Mouse (Mus musculus): ENCODE results near the gene Ano7.

Gene Ano7

GRCm38 (mm10) chr1:93373665-93374064 is at the start of gene Ano7:
Gene Ano7 (plus strand): TSS chr1:93373930.
- DNase-seq, result no peak

DNA sequence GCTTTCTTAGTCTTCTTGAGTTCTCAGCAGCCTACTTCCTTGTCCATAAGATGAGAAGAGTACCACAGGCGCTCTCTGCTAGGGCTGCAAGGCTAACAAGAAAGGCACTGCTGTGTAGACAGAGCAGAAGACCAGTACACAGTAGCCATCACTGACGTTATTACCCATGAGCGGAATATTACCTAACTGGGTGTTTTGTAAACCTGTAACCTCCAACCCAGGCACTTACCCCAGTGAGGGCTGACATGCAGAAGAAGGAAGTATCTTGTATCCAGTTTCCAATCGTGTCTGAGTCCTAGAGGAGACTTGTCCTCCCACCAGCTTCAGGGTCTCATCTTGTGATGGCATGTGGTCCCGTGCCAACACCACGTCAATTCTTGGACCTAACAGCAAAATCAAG is 49.8 kb upstream of the Ano7 start:
- DNase-seq, result no peak

DNA sequence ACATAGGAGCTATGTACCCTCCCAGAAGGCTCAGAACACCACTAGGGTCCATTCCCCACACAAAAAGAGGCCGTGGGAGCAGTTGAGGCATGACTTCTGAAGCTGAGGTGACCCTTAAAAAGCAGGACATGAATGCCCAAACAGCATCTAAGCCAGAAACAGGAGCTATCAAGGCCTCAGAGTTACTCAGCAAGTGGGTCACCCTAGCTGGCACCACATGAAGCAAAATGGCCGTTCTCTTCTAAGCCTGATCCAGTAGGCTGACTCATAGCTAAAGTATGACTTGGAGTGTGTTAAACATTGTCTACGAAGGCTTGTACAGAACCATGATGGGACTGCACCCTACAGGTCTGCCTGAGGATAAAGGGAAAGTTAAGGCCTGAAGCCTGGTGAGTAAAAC is 47.3 kb upstream of the Ano7 start:
- DNase-seq, result no peak

GRCm38 (mm10) chr1:93334621-93335020 is 39.1 kb upstream of the Ano7 start:
- no peak for DNase-seq

- DNase-seq, result peak; percentile 96
Observed at GRCm38 (mm10) chr1:93342648-93343503, 30.9 kb upstream of the Ano7 start, which contains the start of the genes Ppp1r7 and Pask. Gene Ppp1r7 (plus strand): TSS chr1:93342854. Gene Pask (minus strand): TSS chr1:93343482.

DNA sequence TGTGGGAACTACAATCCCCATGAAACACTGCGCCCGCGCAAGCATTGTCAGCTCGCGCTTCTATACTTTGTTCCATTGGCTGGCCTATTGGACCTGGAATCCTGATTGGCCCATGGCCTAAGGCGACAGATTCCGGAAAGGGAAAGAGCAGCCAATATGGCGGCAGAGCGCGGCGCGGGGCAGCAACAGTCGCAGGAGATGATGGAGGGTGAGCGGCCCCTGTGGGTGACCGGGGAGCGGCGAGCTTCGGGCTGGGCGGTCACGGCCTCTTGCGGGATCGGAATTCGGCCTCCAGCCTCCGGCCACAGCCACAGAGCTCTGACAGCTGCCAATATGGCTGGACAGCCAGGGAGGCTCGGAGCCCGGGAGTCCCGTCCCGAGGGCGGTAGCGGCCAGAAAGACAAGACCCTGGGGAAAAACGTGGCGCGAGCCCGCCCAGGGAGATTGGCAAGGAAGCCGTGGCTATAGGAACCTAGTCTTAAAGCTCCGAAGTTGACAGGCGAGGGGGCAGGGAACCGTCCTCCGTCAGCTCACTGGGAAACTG is 30.2 kb upstream of the Ano7 start:
- DNase-seq, result peak; percentile 96

- no peak for DNase-seq
Observed at GRCm38 (mm10) chr1:93347176-93347575, 26.6 kb upstream of the Ano7 start.

GRCm38 (mm10) chr1:93349701-93350100 is 24.0 kb upstream of the Ano7 start:
- DNase-seq, result no peak

DNA sequence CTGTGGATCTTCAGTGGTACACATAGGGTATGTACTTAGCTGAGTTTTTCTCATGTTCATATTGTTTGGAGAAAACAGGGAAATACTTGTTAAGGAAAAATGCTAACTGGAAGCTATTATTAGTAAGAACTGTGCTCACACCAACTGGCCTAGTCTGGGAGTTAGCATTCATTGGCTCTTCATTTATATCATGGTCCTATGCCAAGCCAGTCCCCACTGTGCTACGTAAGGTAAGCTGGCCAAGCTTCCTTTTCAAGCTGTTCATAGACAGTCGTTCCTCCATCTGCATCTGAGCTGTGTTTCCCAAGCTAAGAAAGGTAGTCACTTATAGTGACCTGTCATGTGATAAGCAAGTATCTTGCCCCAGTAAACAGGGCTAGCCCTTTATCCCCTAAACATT is 21.0 kb upstream of the Ano7 start:
- no peak for DNase-seq

DNA sequence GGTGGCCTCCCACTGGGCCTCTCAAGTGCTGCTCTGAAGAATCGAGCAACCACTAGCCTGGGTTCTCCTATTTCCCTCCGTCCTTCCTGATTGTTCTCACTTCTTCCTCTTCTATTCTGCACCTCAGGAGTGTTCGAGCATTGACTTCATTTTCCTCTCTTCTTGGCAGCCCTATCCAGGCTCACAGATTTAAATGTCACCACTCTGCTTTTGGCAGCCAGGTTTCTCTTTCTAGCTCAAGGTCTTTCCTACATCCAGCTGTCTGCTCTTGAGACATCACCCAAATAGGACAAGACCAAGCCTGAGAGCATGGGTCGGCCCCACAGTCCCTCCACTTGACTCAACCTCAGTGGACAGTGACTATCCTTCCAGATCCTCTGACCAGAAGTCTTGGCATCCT is 11.1 kb upstream of the Ano7 start:
- DNase-seq, result no peak

DNA sequence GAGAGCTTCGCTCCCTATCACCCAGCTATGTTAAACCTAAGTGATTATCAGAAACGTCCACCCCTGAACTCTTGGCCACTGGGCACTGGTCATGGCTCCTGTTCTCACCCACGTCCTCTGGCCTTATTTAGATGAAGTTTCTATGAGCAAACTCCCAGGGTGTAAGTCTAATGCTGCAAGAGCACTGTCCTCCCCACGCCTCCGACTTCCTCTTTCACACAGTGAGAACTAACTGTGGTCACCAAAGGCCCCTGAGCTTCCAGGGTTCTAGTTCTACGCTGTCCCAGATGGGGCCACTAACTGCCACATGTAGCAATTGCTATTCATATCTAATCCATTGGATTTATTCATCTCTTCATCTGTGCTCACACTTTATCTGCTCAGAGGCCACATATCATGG is 8.1 kb upstream of the Ano7 start:
- DNase-seq, result no peak

DNA sequence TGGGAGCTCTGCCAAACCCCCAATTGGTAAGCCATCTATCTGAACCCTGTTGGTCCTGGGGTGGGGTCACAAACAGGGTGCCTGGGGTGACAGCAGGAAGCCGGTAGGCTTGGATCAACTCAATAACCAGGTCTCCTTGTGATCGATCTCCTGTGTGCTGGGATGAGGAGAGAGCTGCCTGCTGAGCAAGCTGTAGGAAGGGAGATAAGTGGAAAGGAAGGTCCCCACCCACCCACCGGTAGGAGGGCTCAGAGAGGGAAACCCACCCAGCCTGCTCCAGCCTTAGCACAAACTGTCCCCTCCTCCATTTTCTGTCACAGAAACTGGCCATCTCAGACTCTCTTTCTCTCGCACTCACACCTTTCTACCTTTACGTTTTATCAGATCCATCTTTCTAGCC is 3.6 kb downstream of the Ano7 start:
- DNase-seq, result no peak

- DNase-seq, result no peak
Observed at GRCm38 (mm10) chr1:93379117-93379516, 5.4 kb downstream of the Ano7 start.

DNA sequence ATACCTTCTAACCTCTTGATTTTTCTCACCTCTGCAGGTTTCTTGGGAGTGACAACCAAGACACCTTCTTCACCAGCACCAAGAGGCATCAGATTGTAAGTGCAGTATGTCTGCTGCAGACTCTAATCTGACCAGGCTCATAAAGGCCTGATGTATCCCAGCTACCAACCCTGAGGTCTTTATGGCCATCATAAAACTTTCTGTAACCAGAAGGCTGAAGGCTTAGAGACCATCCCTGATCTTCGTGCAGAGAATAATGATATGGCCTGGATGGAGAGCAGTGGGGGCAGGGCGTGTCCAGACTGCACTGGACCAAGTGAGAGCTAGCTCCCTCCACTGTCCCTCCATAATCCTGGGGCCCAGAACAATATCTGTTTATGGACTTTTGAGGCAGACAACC is 13.5 kb downstream of the Ano7 start:
- no peak for DNase-seq

- DNase-seq, result no peak
Observed at GRCm38 (mm10) chr1:93388906-93389305, 15.2 kb downstream of the Ano7 start.

GRCm38 (mm10) chr1:93401191-93402052 is 27.7 kb downstream of the Ano7 start:
- DNase-seq, result peak; percentile 18

- no peak for DNase-seq
Observed at GRCm38 (mm10) chr1:93403403-93403802, 29.7 kb downstream of the Ano7 start.

DNA sequence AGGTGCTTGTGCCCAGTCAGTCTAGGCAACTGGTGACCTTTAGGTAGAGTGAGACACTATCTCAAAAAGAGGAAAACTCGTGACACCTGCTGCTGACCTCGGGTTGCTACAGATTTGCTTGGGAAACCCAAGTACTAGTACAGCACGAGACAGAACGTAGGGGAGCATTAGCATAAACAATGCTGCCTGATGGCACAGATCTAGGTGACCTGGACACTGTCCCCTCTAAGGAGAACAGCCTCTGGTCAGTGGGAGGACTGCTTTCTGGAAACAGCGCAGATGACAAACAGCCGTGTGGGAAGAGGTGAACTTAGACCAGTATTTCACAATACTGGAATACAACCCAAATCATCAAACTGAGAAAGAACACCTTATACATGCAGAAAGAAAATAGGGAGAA is 58.4 kb downstream of the Ano7 start:
- no peak for DNase-seq

DNA sequence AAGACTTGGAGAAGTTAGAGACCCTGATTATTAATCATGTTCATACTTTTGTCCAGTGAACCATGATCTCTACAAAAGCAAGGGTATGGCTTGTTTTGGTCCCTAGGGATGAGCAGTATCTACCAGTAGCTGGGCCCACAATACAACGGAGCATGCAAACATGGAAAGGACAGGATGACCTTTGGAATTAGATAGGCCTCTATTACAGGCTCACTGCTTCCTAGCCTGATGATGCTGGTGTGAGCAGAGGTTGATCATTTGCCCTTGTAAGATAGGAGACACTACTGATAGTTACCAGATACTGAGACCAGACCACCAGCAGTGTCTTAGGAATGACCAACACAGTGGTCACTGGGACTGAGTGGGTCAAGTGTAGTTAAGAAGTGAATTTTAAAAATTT is 65.6 kb downstream of the Ano7 start:
- no peak for DNase-seq

- DNase-seq, result peak; percentile 91
Observed at GRCm38 (mm10) chr1:93444405-93445110, 70.8 kb downstream of the Ano7 start.

GRCm38 (mm10) chr1:93445111-93445821 is 71.5 kb downstream of the Ano7 start:
- DNase-seq, result peak; percentile 92

DNA sequence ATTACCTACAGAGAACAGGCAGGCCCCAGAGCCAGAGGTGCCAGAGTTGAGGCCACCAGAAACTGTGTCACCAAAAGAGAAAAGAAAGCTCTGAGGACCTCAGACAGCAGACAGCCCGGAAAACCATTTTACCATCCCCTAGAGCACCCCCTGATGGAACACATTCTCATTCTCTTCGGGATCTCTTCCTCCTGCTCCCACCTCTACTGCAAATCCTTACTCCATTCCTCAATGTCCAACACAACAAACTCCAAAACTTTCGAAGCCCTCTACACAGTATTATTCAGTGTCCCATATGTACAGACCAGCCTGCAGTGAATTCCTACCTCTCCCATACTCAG is 72.1 kb downstream of the Ano7 start:
- no peak for DNase-seq

Measured in kidney, postnatal 10 days (tissue).